Mouse (Mus musculus) forelimb bud, embryonic 11.5 days (tissue): Measurements from ENCODE around the gene Gm20388.
A peak's percentile ranks its signal among the peaks of the same experiment; 100 is the strongest.
"Not testable (repeated sequence)": the region's sequence is repeated elsewhere in the genome, so short reads cannot be mapped to it uniquely, and the experiment has no call there.

ENCODE experiments used
- DNase-seq: peaks from one replicate; pipeline ENCODE4 v3.0.0-alpha.2; 2012; ENCODE audit warnings: low read depth, low spot score

Gene Gm20388

GRCm38 (mm10) chr8:120698426-120698825 lies 787.8 kb downstream of the Gm20388 start:
- DNase-seq: no peak

- no peak for DNase-seq
Measured at GRCm38 (mm10) chr8:120699079-120699478, 788.4 kb downstream of the Gm20388 start.

- DNase-seq: no peak
Measured at GRCm38 (mm10) chr8:120699565-120699964, 788.9 kb downstream of the Gm20388 start.

- no peak for DNase-seq
Measured at GRCm38 (mm10) chr8:120700053-120700452, 789.4 kb downstream of the Gm20388 start.

- DNase-seq: no peak
Measured at GRCm38 (mm10) chr8:120701758-120702465, 791.3 kb downstream of the Gm20388 start.

- no peak for DNase-seq
Measured at GRCm38 (mm10) chr8:120704203-120704602, 793.6 kb downstream of the Gm20388 start.

GRCm38 (mm10) chr8:120705163-120705562 lies 794.5 kb downstream of the Gm20388 start:
- DNase-seq: no peak

GRCm38 (mm10) chr8:120706193-120706592 lies 795.6 kb downstream of the Gm20388 start:
- DNase-seq: no peak

- DNase-seq: no peak
Measured at GRCm38 (mm10) chr8:120709176-120709575, 798.5 kb downstream of the Gm20388 start.

GRCm38 (mm10) chr8:120715200-120715599 lies 804.6 kb downstream of the Gm20388 start:
- no peak for DNase-seq

GRCm38 (mm10) chr8:120715996-120716680 lies 805.5 kb downstream of the Gm20388 start:
- no peak for DNase-seq

- DNase-seq: no peak
Measured at GRCm38 (mm10) chr8:120719586-120720236, 809.1 kb downstream of the Gm20388 start.

GRCm38 (mm10) chr8:120723025-120723424 lies 812.4 kb downstream of the Gm20388 start:
- DNase-seq: no peak

- not testable (repeated sequence) for DNase-seq
Measured at GRCm38 (mm10) chr8:120724096-120724495, 813.5 kb downstream of the Gm20388 start.

- no peak for DNase-seq
Measured at GRCm38 (mm10) chr8:120724816-120725575, 814.4 kb downstream of the Gm20388 start.

- no peak for DNase-seq
Measured at GRCm38 (mm10) chr8:120725576-120725950, 814.9 kb downstream of the Gm20388 start.

- DNase-seq: no peak
Measured at GRCm38 (mm10) chr8:120726051-120726450, 815.4 kb downstream of the Gm20388 start.

- DNase-seq: no peak
Measured at GRCm38 (mm10) chr8:120728488-120729160, 818.0 kb downstream of the Gm20388 start.

GRCm38 (mm10) chr8:120731582-120731981 lies 820.9 kb downstream of the Gm20388 start:
- DNase-seq: no peak

GRCm38 (mm10) chr8:120732068-120732467 lies 821.4 kb downstream of the Gm20388 start:
- DNase-seq: no peak

GRCm38 (mm10) chr8:120735770-120736481 lies 825.3 kb downstream of the Gm20388 start, which contains the start of gene Irf8:
TSS of gene Irf8 (plus strand) at chr8:120736358.
- peak; percentile 75 for DNase-seq
